Mouse (Mus musculus): ENCODE measurements at regions not wholly inside any gene's neighbourhood (a gene's known extent, or its start where the extent isn't known, plus 50 kb on each side); places are given as distances from the start of the nearest gene placed in this dataset.

- DNase-seq (ENCODE audit: low spot score in 2 of 2): no peak
These were observed 50.2 kb upstream of the Bod1 start for GRCm38 (mm10) chr11:31721908-31722307.

GRCm38 (mm10) chr11:31724506-31724905 is 52.8 kb upstream of the Bod1 start:
- no peak for DNase-seq (ENCODE audit: low spot score in 2 of 2)

GRCm38 (mm10) chr11:31725936-31726647 is 54.4 kb upstream of the Bod1 start:
- no peak for DNase-seq (ENCODE audit: low spot score in 2 of 2)

GRCm38 (mm10) chr11:31727289-31727688 is 55.6 kb upstream of the Bod1 start:
- DNase-seq (ENCODE audit: low spot score in 2 of 2): no peak

GRCm38 (mm10) chr11:31729728-31730127 is 58.0 kb upstream of the Bod1 start:
- DNase-seq (ENCODE audit: low spot score in 2 of 2): no peak

- no peak for DNase-seq (ENCODE audit: low spot score in 2 of 2)
These were observed 58.5 kb upstream of the Bod1 start for GRCm38 (mm10) chr11:31730181-31730580.

GRCm38 (mm10) chr11:31730680-31731079 is 59.0 kb upstream of the Bod1 start:
- DNase-seq (ENCODE audit: low spot score in 2 of 2): no peak

GRCm38 (mm10) chr11:31731459-31731858 is 59.8 kb upstream of the Bod1 start:
- no peak for DNase-seq (ENCODE audit: low spot score in 2 of 2)

- no peak for DNase-seq (ENCODE audit: low spot score in 2 of 2)
These were observed 60.7 kb upstream of the Bod1 start for GRCm38 (mm10) chr11:31732342-31732741.

GRCm38 (mm10) chr11:31732958-31733357 is 61.3 kb upstream of the Bod1 start:
- no peak for DNase-seq (ENCODE audit: low spot score in 2 of 2)

- no peak for DNase-seq (ENCODE audit: low spot score in 2 of 2)
These were observed 62.4 kb upstream of the Bod1 start for GRCm38 (mm10) chr11:31734091-31734490.

- DNase-seq (ENCODE audit: low spot score in 2 of 2): no peak
These were observed 63.6 kb upstream of the Bod1 start for GRCm38 (mm10) chr11:31735257-31735656.

GRCm38 (mm10) chr11:31736086-31736485 is 64.4 kb upstream of the Bod1 start:
- no peak for DNase-seq (ENCODE audit: low spot score in 2 of 2)

- DNase-seq (ENCODE audit: low spot score in 2 of 2): no peak
These were observed 64.9 kb upstream of the Bod1 start for GRCm38 (mm10) chr11:31736556-31737089.

- DNase-seq (ENCODE audit: low spot score in 2 of 2): no peak
These were observed 66.7 kb upstream of the Bod1 start for GRCm38 (mm10) chr11:31738148-31739021.

- no peak for DNase-seq (ENCODE audit: low spot score in 2 of 2)
These were observed 68.7 kb upstream of the Bod1 start for GRCm38 (mm10) chr11:31740409-31740808.

GRCm38 (mm10) chr11:31742160-31742559 is 70.5 kb upstream of the Bod1 start:
- DNase-seq (ENCODE audit: low spot score in 2 of 2): no peak

GRCm38 (mm10) chr11:31744076-31744785 is 72.5 kb upstream of the Bod1 start:
- DNase-seq (ENCODE audit: low spot score in 2 of 2): no peak

GRCm38 (mm10) chr11:31745028-31745865 is 73.6 kb upstream of the Bod1 start:
- DNase-seq (ENCODE audit: low spot score in 2 of 2): no peak

- no peak for DNase-seq (ENCODE audit: low spot score in 2 of 2)
These were observed 74.2 kb upstream of the Bod1 start for GRCm38 (mm10) chr11:31745866-31746248.

GRCm38 (mm10) chr11:31746488-31746887 is 74.8 kb upstream of the Bod1 start:
- no peak for DNase-seq (ENCODE audit: low spot score in 2 of 2)

Measured in layer of hippocampus, postnatal 14 days (tissue).